Mouse (Mus musculus): ENCODE results near the gene Arih2. TPM values are rescaled to one million over a fixed set of nuclear protein-coding genes. Genes with fewer than 3 reads are reported as not detected.
A peak's percentile ranks its signal among the peaks of the same experiment; 100 is the strongest.

Gene Arih2
- total RNA-seq, 2 experiments from 2014 or later, result 62.2 to 65.6 TPM

DNA sequence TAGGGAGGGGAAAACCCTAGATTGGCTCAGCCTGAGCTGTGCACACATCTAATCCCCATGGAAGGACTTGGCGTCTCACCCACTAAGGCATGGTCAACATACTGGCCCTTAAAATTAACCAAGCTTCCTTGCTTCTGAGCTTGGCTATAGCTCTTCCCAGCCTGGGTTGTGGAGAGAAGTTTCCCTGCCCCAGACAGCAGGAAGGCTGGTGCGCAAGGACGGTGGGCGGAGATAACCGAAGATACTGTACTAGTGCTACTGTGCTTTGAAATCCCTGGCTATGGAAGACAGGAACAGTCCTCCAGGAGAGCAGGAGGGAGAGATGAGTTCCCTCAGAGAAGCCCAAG lies 69.9 kb downstream of the Arih2 start:
- peak; percentile 62 to 69 for DNase-seq

DNA sequence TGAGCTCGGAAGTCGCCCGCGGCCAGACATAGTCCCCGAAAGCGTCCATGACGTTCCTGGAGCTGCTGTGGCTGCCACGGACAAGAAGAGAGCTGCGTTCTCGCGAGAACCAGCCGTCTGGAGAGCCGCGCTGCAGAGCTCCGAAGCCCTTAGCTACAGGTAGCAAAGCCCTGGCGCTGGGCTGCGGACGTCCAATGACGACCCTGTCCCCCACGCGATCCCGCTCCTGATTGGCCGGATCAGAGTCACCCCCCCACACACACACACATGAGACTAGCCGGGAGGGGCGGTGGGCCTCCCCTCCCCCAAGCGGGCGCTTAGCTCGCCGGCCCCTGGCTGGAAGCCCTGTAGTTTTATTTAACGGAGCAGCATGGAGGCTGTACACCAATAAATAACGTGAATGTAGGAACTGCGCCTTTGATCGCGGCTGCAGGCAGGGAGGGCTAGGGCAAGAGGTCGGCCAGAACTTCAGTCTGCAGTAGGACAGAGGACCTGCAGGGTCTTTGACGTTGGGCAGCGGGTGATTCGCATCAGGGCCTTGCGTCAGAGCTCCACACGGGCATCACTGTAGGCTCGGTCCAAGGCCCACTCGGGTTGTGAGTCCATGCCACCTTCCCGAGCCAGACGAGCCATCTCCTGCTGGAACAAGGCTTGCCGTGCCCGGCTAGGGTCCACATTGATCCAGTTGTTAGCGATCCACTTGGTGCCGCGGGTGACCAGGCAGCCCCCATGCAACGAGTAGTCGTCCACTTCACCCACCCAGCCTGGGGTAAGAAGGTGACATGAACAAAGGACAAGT lies 70.4 kb downstream of the Arih2 start, which contains the start of gene Wdr6:
TSS of gene Wdr6 (minus strand) at position 195 of the 799 bp plus-strand sequence.
- peak; percentile 94 to 96 for DNase-seq

DNA sequence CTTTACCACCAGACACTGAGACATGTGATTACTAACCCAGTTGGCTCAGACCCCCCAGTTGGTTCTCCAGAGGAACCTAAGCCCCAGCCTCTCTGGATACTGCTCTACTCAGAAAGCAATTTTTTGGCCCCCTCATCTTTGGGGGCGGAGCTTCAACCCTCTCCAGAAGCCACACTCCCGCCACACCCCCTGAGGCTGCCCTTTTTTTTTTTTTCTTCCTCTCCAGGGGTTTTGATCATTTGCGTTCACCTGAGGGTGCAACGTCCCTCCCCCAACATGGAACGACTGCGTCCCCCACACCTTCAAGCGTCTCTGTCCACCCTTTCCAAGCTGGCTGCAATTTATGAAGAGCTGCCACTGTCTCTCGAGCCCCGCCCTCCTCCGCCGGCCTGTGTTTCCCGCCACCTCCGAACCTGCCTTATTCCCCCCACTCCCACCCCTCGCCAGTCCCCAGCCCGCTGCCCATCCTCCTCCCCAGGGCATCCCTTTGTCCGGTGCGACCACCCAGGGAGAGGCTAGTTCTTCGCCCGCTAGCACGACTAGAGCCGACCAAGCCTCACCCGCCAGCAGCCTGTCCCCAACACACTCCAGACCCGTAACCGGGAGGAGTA lies 71.1 kb downstream of the Arih2 start:
- DNase-seq, result peak; percentile 59 to 79

DNA sequence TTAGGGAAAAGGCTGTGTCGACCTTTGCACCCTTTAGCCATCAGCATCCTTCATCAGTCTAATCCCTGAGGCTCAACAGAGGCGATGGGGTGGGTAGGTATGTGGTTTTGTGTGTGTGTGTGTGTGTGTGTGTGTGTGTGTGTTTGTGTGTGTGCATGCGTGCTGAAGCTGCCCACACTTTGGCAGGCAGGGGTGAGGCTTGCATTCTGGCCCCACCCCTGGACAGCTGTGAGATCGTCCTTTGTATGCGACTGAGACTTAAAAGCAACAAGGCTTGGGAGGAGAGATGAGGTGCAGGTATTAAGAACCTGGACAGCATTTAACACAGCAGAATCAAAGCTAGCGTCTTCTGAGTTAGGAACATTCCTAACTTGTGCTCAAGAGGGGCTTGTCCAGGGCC lies 72.2 kb downstream of the Arih2 start:
- DNase-seq, result no peak

DNA sequence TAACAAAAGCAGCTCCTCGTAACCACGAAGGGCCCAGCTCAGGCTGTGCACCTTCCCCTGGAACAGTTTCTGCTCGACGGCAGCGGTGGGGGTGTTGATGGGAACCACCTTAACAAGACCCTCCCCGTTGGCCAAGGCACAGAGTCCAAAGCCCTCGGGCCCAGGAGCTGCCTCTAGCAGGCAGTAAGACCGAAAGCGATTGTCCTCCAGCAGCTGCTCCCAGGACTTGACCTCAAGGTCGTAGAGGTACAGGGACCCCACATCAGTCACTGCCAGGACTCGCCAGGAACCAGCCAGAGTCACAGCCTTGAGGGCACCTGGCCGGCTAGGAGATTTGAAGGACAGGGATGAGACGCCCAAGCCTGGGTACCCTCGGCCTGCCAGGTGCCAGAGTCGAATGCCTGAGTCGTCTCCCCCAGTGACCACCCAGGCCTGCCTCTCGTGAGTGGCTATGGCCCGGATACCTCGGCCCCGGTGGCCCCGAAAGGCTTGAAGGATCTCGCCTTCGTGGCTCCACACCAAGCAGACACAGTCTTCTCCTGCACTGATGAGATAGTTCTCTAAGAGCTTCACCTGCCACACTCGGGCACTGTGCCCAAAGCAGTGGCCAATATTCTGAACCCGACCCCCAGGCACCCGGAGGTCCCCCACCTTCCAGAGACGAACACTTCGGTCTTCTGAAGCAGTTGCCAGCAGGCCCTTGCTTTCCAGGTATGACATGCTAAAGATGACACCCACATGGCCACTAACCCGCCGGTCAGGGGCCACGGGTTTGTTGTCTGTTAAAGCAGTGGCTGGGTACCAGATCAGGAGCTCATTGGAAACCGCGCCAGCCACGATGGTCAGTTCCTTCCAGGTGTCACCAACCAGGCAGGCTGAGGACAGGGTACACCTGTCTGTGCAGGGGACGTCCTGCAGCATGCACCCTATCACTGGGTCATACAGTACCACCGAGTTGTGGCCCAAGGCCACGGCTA lies 73.6 kb downstream of the Arih2 start:
- no peak for DNase-seq

DNA sequence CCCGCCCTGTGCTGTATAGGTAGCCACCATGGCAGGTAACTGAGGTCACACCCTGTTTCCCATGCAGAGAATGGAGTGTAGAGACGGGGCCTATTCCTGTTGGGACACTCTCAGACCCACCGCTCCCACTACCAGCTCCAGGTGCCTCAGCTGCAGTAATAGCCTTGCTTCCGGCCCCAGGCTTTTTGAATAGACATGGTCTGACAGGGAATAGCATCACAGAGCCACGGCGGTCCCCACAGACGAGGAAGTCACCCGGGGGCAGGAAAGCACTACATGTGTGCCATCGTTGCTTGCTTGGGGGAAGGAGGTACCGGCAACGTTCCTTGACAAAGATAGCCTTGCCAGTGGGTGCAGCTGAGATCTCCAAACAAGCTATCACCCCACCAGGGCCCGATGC lies 74.3 kb downstream of the Arih2 start:
- no peak for DNase-seq

DNA sequence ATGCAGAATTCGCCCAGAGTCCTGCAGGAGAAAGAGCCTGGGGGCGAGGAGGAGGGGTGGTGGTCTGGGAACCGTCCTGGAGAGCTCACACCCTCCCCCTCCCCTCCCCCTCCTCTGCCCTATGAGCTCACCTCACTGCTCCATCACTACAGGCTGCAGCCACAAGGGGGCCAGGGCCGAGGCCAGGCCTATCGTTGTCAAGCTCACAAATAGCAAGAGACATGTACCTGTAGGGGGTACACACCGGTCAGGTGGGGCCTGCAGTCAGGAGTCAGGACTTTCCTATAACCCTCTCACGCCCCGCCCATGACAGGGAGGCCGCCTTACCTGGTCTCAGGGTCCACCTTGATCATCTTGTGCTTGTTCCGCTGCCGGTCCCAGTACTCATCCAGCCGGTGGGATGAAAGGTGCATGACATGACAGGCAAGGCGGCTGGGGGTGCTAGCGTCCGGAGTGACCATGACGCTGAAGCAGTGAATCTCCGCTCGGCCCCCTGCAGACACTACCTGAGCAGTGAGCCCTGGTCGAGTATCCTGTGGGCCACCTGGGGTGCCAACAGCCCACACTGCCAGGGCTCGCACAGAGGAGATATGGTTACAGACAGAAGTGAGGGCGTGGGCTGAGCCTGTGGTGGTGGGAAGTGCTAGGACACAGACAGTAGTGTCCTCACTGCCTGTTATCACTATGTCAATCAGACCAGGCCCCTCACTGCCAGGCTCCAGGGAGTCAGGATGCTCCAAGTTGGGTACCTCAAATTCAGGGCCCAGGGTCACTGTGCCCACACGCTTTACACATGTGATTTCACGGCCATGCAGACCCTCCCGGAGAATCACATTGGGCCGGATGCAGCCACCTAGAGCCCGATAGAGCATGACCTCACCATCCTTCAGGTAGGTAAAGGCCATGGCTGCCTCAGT lies 75.2 kb downstream of the Arih2 start:
- peak; percentile 60 to 79 for DNase-seq

DNA sequence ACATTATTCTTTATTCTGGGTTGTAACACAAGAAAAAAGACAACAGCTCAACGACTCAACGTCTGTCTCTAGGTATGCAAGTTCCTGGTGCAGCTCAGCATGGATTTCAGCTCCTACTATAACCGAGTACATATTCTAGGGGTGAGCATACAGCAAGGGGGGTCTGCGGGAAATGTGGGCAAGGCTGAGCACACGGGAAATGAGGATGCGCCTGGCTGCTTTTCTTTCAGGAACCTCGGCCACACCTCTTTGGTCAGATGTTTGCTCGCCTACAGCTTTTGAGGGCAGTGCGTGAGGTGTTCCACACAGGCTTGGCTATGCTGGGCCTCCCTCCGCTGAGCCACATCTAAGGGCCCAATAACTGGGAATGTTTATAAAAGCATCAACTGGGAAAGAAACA lies 76.9 kb downstream of the Arih2 start:
- no peak for DNase-seq

DNA sequence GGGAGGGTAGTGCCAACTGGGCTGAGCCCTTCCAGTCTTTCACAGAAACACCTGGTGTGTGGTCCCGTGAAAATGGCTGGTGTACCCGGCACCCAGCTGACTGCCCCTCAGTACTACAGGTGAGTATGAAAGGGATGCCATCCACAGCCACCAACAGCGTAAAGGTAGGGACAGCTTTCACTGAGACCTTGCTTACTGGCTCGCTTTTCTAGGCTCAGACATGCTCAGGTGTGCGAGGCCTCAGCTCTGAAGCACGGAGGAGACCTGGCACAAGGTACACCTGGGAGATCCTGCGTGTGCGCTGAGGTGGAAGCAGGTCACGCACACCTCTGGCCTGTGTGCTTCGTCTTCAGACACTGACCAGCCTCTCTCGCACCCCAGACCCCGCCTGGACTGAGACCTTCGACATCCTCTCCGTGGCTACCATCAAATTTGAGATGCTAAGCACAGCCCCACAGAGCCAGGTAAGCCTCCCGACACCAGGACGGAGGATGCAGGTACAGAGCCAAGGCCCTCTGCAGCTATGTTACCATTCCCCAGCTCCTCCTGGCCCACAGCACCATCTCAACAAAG lies 77.7 kb downstream of the Arih2 start:
- DNase-seq, result no peak

DNA sequence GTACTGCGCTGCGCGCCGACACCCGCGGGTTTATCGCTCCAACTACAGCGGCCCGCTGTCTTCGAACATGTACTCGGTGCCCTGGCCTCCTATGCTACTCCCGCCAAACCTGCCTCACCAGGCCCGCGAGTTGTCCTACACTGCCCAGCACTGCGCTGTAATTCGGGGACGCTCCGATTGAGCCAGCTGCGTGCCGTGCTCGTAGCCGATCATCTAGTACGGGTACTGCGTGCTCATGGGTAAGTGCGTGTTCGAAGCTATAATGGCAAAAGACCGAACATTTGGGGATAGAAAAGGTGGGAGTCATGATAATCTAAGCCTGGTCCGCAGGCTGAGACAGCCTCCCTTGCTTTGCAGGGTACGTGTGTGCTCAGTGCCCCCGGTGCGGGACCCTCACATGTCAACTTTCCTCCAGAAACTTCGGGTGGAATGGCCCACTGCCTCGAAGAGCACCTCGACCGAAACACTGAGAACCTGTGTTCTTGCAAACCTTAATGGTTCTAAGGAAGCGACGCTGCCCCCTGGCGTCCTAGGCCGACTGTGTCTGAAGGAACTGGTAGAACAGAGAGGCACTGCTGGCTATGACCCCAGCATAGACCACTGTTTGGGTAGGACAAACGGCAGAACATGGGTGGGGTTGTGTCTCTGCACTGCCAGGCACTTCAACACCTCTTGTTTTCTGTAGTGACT lies 78.8 kb downstream of the Arih2 start:
- DNase-seq, result peak; percentile 87 to 91

DNA sequence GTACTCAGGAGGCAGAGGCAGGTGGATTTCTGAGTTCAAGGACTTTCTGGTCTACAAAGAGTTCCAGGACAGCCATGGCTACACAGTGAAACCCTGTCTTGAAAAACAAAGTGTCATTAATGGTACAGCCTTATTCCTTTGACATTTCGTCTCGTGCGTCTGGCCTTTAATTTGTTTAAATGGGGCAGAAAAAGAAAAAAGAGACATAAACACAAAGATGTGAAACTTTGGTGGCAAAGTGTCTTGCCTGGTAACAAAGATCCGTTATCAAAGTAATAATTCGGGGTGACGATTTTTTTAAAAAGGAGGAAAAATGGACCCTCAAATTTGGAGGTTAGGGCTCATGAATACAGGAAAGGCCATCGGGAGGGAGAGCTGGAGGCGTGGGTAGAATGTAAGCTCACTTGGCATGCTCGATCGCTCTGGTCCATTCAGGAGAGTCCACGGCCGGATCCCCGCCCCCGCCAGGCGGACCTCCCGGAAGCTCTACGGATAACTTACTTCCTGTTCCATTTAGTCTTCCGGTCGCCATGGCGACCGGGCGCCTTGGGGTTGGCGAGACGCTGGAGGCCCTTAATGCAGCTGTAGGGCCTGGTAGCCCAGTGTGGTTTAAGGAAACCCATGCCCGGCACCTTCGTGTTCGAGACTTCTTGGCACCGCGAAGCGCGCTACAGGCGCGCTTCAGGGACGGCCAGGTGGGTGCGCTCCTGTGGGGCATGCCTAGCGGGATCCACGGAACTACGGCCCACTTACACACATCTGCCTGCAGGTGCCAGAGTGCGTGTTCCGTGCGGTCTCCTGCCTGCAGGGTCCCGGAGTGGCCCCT lies 79.6 kb downstream of the Arih2 start, which contains the start of gene Dalrd3:
TSS of gene Dalrd3 (plus strand) at position 506 of the 826 bp plus-strand sequence.
- peak; percentile 94 to 96 for DNase-seq

DNA sequence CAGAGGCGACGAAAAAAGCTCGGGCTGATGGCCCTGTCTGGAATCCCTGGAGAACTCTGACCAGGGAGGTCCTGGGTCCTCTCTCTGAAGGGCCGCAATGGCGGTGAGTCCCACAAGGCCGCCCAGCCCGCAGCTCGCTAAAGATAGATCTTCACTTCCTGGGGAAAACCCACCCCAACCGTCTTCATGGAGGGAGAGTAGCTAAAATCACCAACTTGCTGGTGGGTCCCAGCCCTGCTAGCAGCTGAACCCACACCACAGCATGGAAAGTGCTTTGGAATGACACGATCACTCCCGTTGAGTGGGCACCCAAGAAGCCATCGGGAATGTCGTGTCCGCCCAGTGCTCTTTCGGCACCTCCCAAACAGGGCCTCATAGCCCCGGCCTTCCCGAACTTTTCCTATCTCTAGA lies 80.7 kb downstream of the Arih2 start:
- DNase-seq, result no peak

DNA sequence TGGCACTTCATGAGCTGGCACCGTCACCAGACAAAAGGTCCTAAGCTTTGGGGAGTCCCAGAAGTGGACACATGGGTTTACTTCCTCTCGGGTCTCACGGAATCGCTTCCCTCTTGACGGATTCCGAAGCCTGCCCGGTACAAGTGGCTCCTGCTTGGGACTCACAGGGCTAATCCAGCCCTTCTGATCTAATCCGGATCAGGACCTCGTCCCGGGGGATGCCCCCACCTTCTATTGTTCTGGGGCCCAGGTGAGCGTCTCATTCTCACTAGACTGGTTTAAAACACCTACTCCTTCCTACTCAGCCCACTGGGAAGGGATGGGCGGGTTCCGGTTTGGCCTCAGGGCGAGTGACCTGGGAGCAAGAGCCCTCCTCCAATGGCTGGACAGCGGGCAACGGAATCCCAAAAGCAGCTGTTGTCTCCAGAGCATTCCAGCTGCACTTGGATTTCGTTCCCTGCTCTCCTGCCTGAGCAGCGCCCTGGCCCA lies 81.2 kb downstream of the Arih2 start:
- DNase-seq, result no peak

DNA sequence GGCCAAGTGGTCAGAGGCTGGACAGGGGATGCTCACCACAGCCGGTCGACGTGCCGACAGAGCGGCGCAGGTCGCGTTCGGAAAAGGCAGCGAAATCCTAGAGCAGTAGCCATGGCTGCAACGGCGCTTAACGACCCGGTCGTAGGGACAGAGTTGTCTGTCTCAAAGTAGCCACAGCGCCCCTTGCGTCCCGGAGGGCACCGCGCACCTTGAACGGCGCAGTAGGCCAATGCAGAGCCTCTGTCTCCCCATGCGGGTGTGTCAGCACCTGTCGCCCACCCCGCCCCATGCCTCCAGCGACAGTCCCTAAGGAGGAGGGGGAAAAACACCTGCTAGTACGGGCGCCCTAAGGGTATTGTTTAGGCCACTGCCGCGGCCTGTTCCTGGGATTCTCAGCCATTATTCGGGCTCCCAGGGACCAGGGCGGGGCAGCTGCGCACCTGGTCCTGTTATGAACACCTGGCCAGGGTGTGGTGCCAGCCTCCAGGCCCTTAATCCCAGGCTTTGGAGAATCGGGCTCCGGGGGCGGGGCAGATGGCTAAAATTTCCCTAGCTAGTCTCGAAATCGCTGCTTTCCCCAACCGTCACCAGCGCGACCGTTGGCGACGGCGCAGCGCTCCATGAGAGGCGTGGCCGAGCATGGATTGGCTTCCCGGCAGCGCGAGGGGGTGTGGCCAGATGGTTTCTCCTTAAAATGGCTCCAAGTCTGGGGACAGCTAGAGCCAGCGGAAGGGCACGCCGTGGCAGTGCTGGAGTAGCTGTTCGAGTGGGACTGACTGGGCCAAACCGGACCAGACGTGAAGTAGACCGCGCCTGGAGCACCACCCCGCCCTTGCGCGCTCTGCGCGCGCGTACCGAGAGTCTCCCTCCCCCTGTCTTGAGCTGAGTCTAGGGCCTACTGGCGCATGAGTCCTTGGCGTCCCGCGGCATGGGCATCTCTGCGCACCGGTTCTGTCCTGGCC lies 82.1 kb downstream of the Arih2 start, which contains the start of gene Ndufaf3:
TSS of gene Ndufaf3 (minus strand) at position 620 of the 962 bp plus-strand sequence.
- DNase-seq, result peak; percentile 97 to 98

DNA sequence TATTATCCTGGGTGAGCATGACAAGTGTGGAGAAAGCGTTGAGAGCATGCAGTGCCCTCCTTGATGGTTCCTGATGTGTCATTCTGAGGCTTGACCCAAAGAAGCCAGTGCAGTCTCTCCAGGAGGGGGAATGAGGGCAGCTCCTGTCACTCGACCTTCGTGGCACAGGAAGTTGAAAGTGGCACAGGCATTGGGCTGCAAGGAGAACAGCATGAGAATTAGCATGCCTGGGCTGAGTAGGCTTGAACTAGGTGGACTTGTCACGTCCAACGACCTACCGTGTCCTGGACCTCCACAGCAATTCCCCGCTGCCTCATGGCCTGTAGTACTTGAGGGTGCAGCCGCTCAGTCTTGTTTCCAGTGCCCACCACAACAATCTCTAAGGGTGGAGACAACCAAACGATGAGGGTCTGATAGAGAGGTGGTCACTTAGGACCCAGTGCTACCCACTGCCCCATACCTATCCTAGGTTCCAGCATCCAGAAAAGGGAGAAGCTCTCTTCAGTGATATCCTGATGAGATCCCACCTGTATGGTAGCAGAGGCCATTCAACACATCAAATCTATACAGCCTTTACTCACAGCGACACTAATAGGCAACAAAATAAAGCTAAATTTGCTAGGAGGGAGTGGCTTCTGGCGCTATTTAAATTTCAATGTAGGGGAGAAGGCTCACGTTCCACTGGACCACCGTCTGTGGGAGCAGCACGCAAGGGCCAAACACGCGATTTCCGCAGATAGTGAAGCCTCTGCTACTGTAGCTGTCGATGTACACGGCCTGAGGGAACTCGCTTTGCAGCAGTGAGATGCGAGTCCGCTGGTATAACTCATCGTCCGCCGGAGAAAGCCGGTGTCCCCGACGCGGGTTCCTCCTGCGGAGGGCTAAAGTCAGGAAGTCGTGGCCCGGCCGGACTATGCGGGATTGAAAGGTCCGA lies 83.0 kb downstream of the Arih2 start:
- no peak for DNase-seq

DNA sequence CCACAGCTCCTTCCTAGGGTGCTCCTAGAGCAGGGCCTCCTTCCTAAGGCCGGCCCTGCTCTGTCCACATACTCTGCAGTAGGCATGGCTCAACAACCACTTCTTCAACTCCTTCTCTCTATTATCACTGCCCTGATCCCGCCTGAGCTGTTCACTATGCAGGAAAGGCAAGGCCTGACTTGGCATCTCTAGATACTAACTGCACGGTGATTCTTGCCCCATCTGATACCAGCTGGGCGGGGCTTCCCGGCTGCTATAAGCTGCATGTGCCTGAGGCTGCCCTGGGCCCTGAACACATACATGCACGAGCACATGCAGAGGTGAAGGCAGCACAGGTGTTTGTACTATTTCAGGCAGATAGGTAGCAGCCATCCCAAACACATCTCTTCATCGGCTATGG lies 85.1 kb downstream of the Arih2 start:
- no peak for DNase-seq

DNA sequence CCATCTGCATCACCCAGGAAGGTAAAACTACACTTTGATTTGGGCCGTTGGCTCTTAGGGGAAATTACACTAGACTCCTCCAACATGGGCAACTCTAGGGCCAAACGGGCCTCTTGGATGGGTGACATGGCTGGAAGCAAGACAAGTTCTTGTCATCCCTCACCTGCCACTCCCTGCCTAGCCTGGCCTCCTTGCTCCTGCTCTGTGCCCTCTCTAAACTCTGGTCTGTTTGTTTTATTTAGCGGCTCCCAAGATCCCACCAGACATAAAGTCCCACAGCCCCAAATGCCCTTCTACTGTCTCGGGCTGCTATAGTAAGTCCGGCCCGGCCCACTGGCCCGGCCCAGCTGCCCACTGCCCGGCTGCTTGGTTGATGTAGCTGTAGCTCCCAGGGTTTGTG lies 85.5 kb downstream of the Arih2 start:
- DNase-seq, result no peak
